Comparison of ENCODE assay signal across 33 mouse cellular contexts in genomic region chr5:18326159-18326558, GRCm38 (mm10). TPM values are rescaled to one million over a fixed set of nuclear protein-coding genes. Genes with fewer than 3 reads are reported as not detected.
DNase-seq lines count a peak whose midpoint lies in the region; ATAC-seq and TF ChIP-seq lines count a peak whose summit lies in the region.
"Had no signal": no experiment of that assay in that cellular context is flagged by ENCODE, and none has a peak within 500 bp of the region (broad histone marks: within the 10 kb centered on the region; RNA-seq: fewer than 3 reads in every experiment).

No protein-coding gene starts in this region.

- no peak overlapping the region for H3K4me2 ChIP-seq in midbrain, embryonic 14.5 days (ENCODE audit: low read length)
- H3K4me2 ChIP-seq in midbrain, embryonic 13.5 days (replicated peaks), result no peak overlapping the region
- H3K4me2 ChIP-seq: embryonic facial prominence, embryonic 15.5 days; heart, embryonic 13.5 days; intestine, embryonic 15.5 days; liver, embryonic 12.5 days; midbrain, embryonic 12.5 days had no signal

- H3K9me3 ChIP-seq in midbrain, embryonic 14.5 days (ENCODE audit: control insufficient read depth, low read length), result no peaks in the 10 kb centered on the region
- H3K9me3 ChIP-seq in midbrain, embryonic 13.5 days, result no peaks in the 10 kb centered on the region
- H3K9me3 ChIP-seq: embryonic facial prominence, embryonic 10.5 days; embryonic facial prominence, embryonic 15.5 days; heart, embryonic 13.5 days; hindbrain, embryonic 10.5 days; intestine, embryonic 15.5 days; liver, embryonic 12.5 days; megakaryocyte, embryonic 14.5 days; midbrain, embryonic 12.5 days had no signal

- H3K27ac ChIP-seq in midbrain, embryonic 14.5 days (replicated peaks; ENCODE audit: low read depth, low read length), result no peak overlapping the region
- no peak overlapping the region for H3K27ac ChIP-seq in midbrain, embryonic 13.5 days
- H3K27ac ChIP-seq in cortical plate, adult 2 months (ENCODE audit: insufficient read depth, low read length), result peak overlapping the region; percentile 89
- H3K27ac ChIP-seq: embryonic facial prominence, embryonic 10.5 days; embryonic facial prominence, embryonic 15.5 days; heart, embryonic 13.5 days; hindbrain, embryonic 10.5 days; intestine, embryonic 15.5 days; kidney, postnatal 0 days; liver, embryonic 12.5 days; midbrain, embryonic 12.5 days had no signal

- no peaks in the 10 kb centered on the region for H3K36me3 ChIP-seq in midbrain, embryonic 14.5 days (ENCODE audit: control insufficient read depth, insufficient read depth, low read length)
- no peaks in the 10 kb centered on the region for H3K36me3 ChIP-seq in midbrain, embryonic 13.5 days
- H3K36me3 ChIP-seq: embryonic facial prominence, embryonic 10.5 days; embryonic facial prominence, embryonic 15.5 days; heart, embryonic 13.5 days; hindbrain, embryonic 10.5 days; intestine, embryonic 15.5 days; liver, embryonic 12.5 days; midbrain, embryonic 12.5 days had no signal

- H3K9ac ChIP-seq in midbrain, embryonic 14.5 days (replicated peaks; ENCODE audit: low read length), result no peak overlapping the region
- no peak overlapping the region for H3K9ac ChIP-seq in midbrain, embryonic 13.5 days (replicated peaks)
- H3K9ac ChIP-seq: embryonic facial prominence, embryonic 15.5 days; heart, embryonic 13.5 days; intestine, embryonic 15.5 days; liver, embryonic 12.5 days; liver, postnatal 0 days; midbrain, embryonic 12.5 days had no signal

- no peak for TF ChIP-seq POLR2A in cortical plate, adult 2 months (IDR thresholded peaks at IDR 0.05; ENCODE audit: extremely low read depth, insufficient read depth, low read length)

- whole genome bisulfite sequencing in midbrain, embryonic 14.5 days, result 52% methylated on average over 6 of the region's 6 CpGs
- 72% methylated on average over 6 of the region's 6 CpGs for WGBS in midbrain, embryonic 13.5 days

- H3K4me1 ChIP-seq in midbrain, embryonic 14.5 days (ENCODE audit: control insufficient read depth, insufficient read depth, low read length), result 0 out of 2 replicates have a peak, but pooled peaks cover 5% of the 10 kb centered on the region
- H3K4me1 ChIP-seq in midbrain, embryonic 13.5 days (replicated peaks), result 0 out of 2 replicates have a peak, but pooled peaks cover 5% of the 10 kb centered on the region
- peaks cover 7% of the 10 kb centered on the region for H3K4me1 ChIP-seq in cortical plate, adult 2 months (ENCODE audit: control insufficient read depth, insufficient read depth, low read length)
- H3K4me1 ChIP-seq: embryonic facial prominence, embryonic 10.5 days; embryonic facial prominence, embryonic 15.5 days; hindbrain, embryonic 10.5 days; intestine, embryonic 15.5 days; liver, embryonic 12.5 days; megakaryocyte, embryonic 14.5 days had no signal

- no peaks in the 10 kb centered on the region for H3K27me3 ChIP-seq in midbrain, embryonic 14.5 days (ENCODE audit: control insufficient read depth, insufficient read depth, low read length)
- no peaks in the 10 kb centered on the region for H3K27me3 ChIP-seq in midbrain, embryonic 13.5 days
- H3K27me3 ChIP-seq: embryonic facial prominence, embryonic 15.5 days; heart, embryonic 13.5 days; intestine, embryonic 15.5 days; liver, embryonic 12.5 days; megakaryocyte, embryonic 14.5 days; midbrain, embryonic 12.5 days had no signal

- intact Hi-C loops in heart, postnatal 10 days (cut with DNase I), result no loop called here

- no peak overlapping the region for H3K4me3 ChIP-seq in midbrain, embryonic 14.5 days (replicated peaks; ENCODE audit: low read depth, low read length)
- no peak overlapping the region for H3K4me3 ChIP-seq in midbrain, embryonic 13.5 days (replicated peaks)
- H3K4me3 ChIP-seq in cortical plate, adult 2 months (ENCODE audit: insufficient read depth, low read length), result no peak overlapping the region
- H3K4me3 ChIP-seq: embryonic facial prominence, embryonic 10.5 days; embryonic facial prominence, embryonic 15.5 days; heart, embryonic 13.5 days; hindbrain, embryonic 10.5 days; intestine, embryonic 15.5 days; liver, embryonic 12.5 days; megakaryocyte, embryonic 14.5 days; midbrain, embryonic 12.5 days had no signal

- ATAC-seq in frontal cortex, adult (ENCODE audit: low TSS enrichment), result peak; percentile 60
- ATAC-seq in midbrain, embryonic 14.5 days (ENCODE audit: low FRiP score, low TSS enrichment), result no peak
- ATAC-seq in midbrain, embryonic 13.5 days, result no peak
- ATAC-seq: hindbrain, embryonic 16.5 days; intestine, embryonic 15.5 days; liver, embryonic 12.5 days; liver, postnatal 0 days; lung, postnatal 0 days had no signal

- no peak for TF ChIP-seq CTCF in cortical plate, adult 2 months (IDR thresholded peaks at IDR 0.05; ENCODE audit: extremely low read depth, insufficient read depth, low read length)

- no peak for DNase-seq in frontal cortex, postnatal 36 days (ENCODE audit: low spot score in 2 of 2)
- DNase-seq in midbrain, embryonic 14.5 days, result peak; percentile 15
- DNase-seq in heart, postnatal 10 days, result no peak
- no peak for DNase-seq in kidney, adult 11 months
- DNase-seq: adrenal gland, postnatal 14 days; B cell, adult 2 months; cerebellum, adult 18-20 months; cerebellum, postnatal 10 days; heart, postnatal 14 days; kidney, adult 8-10 months; kidney, postnatal 4 days; left cerebral cortex, postnatal 4 days; liver, postnatal 0 days; lung, postnatal 4 days; retina, postnatal 1 day; right cerebral cortex, postnatal 14 days; thymus, adult 18-20 months; thymus, postnatal 25 days had no signal

RNA-seq across cellular contexts. Expression of gene Gnai1, which starts 34.0 kb away (rescaled TPM):
- 84.7 and 87.2 TPM in 2 replicates for polyA plus RNA-seq in midbrain, embryonic 14.5 days (2014; fragmentation: Nextera tagmentation; extraction: Ambion mirVana)
- 41.2 TPM in 2 replicates for polyA plus RNA-seq in midbrain, embryonic 13.5 days (2015; fragmentation: Nextera tagmentation; extraction: Ambion mirVana)
- polyA plus RNA-seq in cortical plate, adult 2 months (2012; rRNA removed), result 106 and 111 TPM in 2 replicates
- 10 to 100 TPM; 15.0 to 16.4 TPM for total RNA-seq in heart, postnatal 10 days (2021)
- total RNA-seq: monocyte, adult 5-6 weeks had no signal
